Mouse (Mus musculus) brain, embryonic 14.5 days (tissue): ENCODE data around the gene Elmo2.

Source experiments
- CTCF ChIP-seq: fragments of 200-500 bp; IDR thresholded peaks from 2 replicates; pipeline ENCODE4 v1.5.1; 2012; ENCODE audit warnings: inconsistent platforms, mild to moderate bottlenecking, moderate library complexity, borderline replicate concordance; ENCODE audit not compliant: insufficient read depth, insufficient read length; ENCODE audit errors: extremely low read depth
- POLR2A ChIP-seq: fragments of 200-500 bp; IDR thresholded peaks from 2 replicates; pipeline ENCODE4 v1.6.1; 2012; ENCODE audit warnings: mild to moderate bottlenecking, inconsistent platforms, borderline replicate concordance; ENCODE audit not compliant: poor library complexity, insufficient read depth, insufficient read length, severe bottlenecking; ENCODE audit errors: extremely low read depth

DNA sequence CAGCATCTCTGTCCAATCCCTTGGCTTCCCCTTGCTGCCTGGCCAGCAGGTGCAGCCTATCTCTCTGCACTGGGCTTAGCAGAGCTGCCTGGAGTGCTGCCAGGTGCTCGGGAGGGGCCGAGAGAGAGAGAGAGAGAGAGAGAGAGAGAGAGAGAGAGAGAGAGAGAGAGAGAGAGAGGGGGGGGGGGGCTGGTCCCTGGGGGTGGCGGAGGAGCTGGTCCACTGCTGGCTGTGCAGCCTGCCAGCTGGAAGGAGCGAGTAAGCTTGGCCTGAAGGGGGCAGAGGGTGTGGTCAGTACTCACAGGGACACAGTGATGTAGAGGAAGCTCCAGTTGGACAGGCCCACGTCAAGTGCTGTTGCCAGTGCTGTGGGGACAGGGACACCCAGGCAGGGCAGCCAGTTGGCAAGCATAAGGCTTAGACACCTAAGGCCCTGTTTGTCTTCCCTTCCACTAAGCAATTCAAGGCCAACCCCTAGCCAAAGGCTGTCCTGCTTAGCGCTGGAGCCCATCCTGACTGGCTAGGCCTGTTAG lies 44.4 kb downstream of the Elmo2 start:
- no peak for TF ChIP-seq CTCF
- TF ChIP-seq POLR2A, result no peak
